Mouse (Mus musculus) midbrain, embryonic 10.5 days (tissue): ENCODE measurements around the gene Plcd4. TPM values are rescaled to one million over a fixed set of nuclear protein-coding genes. Genes with fewer than 3 reads are reported as not detected.

Experiments used
- microRNA-seq: library from miRNA; unstranded; fragments of <30 nt; microRNA quantifications from one replicate; pipeline ENCODE4, GENCODE M21; 2017
- polyA plus RNA-seq: library from polyadenylated mRNA; unstranded; fragments of >200 nt; fragmentation: Nextera tagmentation; extraction: Ambion mirVana; gene quantifications from 2 replicates; pipeline ENCODE4 v1.2.1, GENCODE M21; 2016

Gene Plcd4
- polyA plus RNA-seq, 1 experiment from 2014 or later = 2.8 TPM

Small RNAs within 50 kb of the gene (microRNA-seq; reads per million reads assigned to microRNA genes)
- not detected for gene Gm25035

Other genes starting within 250 kb of the Plcd4 start
- gene Tmbim1, start 237.3 kb upstream of the Plcd4 start, polyA plus RNA-seq = 8.6 TPM in 2 replicates
- gene Catip, start 180.8 kb upstream of the Plcd4 start, polyA plus RNA-seq = 0.12 and 0.22 TPM in 2 replicates
- 1.4 and 2.2 TPM in 2 replicates for gene Slc11a1, start 167.7 kb upstream of the Plcd4 start, polyA plus RNA-seq
- gene Ctdsp1, start 151.4 kb upstream of the Plcd4 start, polyA plus RNA-seq = 31.8 and 34.4 TPM in 2 replicates
- gene Vil1, start 133.5 kb upstream of the Plcd4 start, polyA plus RNA-seq = 0.15 and 0.25 TPM in 2 replicates
- gene Cnot9, start 36.8 kb upstream of the Plcd4 start, polyA plus RNA-seq = 103 and 104 TPM in 2 replicates
- gene Usp37, start 1.4 kb downstream of the Plcd4 start, polyA plus RNA-seq = 50.1 and 51.5 TPM in 2 replicates
- 9.3 and 10.0 TPM in 2 replicates for gene Zfp142, start 45.4 kb downstream of the Plcd4 start, polyA plus RNA-seq
- gene Bcs1l, start 45.4 kb downstream of the Plcd4 start, polyA plus RNA-seq = 18.9 and 20.2 TPM in 2 replicates
- gene Rnf25, start 58.5 kb downstream of the Plcd4 start, polyA plus RNA-seq = 33.7 and 37.8 TPM in 2 replicates
- gene Stk36, start 58.6 kb downstream of the Plcd4 start, polyA plus RNA-seq = 13.8 and 17.3 TPM in 2 replicates
- gene Ttll4, start 118.9 kb downstream of the Plcd4 start, polyA plus RNA-seq = 42.6 and 43.6 TPM in 2 replicates
- gene Cyp27a1, start 170.7 kb downstream of the Plcd4 start, polyA plus RNA-seq = 6.7 and 6.9 TPM in 2 replicates
- not detected in 2 replicates for gene Prkag3, start 206.3 kb downstream of the Plcd4 start, polyA plus RNA-seq
- gene Wnt6, start 229.0 kb downstream of the Plcd4 start, polyA plus RNA-seq = 8.7 and 11.0 TPM in 2 replicates
- 0.85 and 1.3 TPM in 2 replicates for gene Wnt10a, start 248.6 kb downstream of the Plcd4 start, polyA plus RNA-seq